Mouse (Mus musculus): ENCODE measurements around the gene Rab44. TPM values are rescaled to one million over a fixed set of nuclear protein-coding genes. Genes with fewer than 3 reads are reported as not detected.
A peak's percentile ranks its signal among the peaks of the same experiment; 100 is the strongest.

Rab44 gene
- polyA plus RNA-seq, 1 experiment from 2014 or later: 6.3 TPM

DNA sequence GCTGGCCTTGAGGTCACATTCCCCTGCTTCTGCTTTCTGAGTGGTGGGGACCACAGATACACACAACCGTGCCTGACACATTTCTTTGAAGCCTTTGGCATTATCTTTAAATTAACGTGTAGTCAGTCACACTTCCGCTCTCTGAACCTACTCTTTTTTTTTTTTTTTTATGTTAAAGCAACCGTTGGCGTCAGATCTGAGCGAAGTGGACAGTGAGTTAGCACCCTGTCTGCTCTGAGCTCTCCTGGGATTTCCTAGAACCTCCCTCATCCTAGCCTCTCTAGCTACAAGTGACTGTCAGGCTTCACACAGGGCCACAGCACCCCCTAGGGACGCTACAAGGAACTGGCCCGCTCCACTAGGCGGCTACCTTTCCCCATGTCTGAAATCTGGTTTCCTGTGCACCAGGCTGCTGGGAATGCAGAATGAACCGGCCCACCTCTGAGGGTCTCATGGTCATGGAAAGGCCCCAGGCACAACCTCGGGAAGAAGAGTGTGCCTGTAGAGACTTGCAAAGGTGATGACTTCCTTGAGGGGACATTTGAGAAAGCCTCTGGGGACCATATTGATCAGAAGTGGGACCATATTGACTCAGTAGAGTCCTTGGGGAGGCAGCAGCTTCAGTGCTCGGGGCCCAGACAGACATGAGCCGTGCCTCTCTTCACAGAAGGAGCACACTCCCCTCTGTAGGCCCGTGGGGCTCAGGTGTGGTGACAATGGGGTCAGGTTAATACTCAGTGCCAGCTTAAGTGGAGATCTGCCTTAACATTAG lies 57.2 kb downstream of the Rab44 start:
- ATAC-seq: peak; percentile 83
- Histone ChIP-seq H3K27me3 (ENCODE audit: insufficient read depth, low read length) (no peaks in the 10 kb centered on the region), H3K4me2 (ENCODE audit: low read depth, low read length) (no peak overlapping the region), H3K27ac (ENCODE audit: low read depth) (peak overlapping the region; percentile 59), H3K9me3 (ENCODE audit: low read length) (no peaks in the 10 kb centered on the region), H3K4me1 (ENCODE audit: insufficient read depth) (peaks cover 18% of the 10 kb centered on the region), H3K36me3 (replicated peaks; ENCODE audit: insufficient read depth, low read length) (no peaks in the 10 kb centered on the region), H3K4me3 (ENCODE audit: low read depth, low read length) (no peak overlapping the region), H3K9ac (replicated peaks) (no peak overlapping the region)
- 6% methylated on average over 14 of the region's 14 CpGs for WGBS (ENCODE audit: insufficient replicate concordance)
- TF ChIP-seq CTCF (IDR thresholded peaks at IDR 0.05; ENCODE audit: low read depth) (peak; percentile 96), EP300 (IDR thresholded peaks at IDR 0.05; ENCODE audit: low read depth) (no peak)
- peak; percentile 86 for DNase-seq

GRCm38 (mm10) chr17:29172062-29172461 lies 58.1 kb downstream of the Rab44 start:
- no peaks in the 10 kb centered on the region for H3K36me3 ChIP-seq (replicated peaks; ENCODE audit: insufficient read depth, low read length)
- no peaks in the 10 kb centered on the region for H3K27me3 ChIP-seq (ENCODE audit: insufficient read depth, low read length)
- no peak for ATAC-seq
- TF ChIP-seq EP300 (IDR thresholded peaks at IDR 0.05; ENCODE audit: low read depth): 0 out of 2 replicates have a peak, but pooled peaks have one; percentile 28
- TF ChIP-seq CTCF (IDR thresholded peaks at IDR 0.05; ENCODE audit: low read depth): no peak
- no peaks in the 10 kb centered on the region for H3K9me3 ChIP-seq (ENCODE audit: low read length)
- H3K27ac ChIP-seq (ENCODE audit: low read depth): peak overlapping the region; percentile 59
- peak overlapping the region; percentile 26; the same call in 1 of the 2 replicates for H3K4me2 ChIP-seq (ENCODE audit: low read depth, low read length)
- peaks cover 14% of the 10 kb centered on the region for H3K4me1 ChIP-seq (ENCODE audit: insufficient read depth)
- 14% methylated on average over 10 of the region's 10 CpGs for WGBS (ENCODE audit: insufficient replicate concordance)
- no peak overlapping the region; the same call in 1 of the 2 replicates for H3K9ac ChIP-seq (replicated peaks)
- no peak overlapping the region for H3K4me3 ChIP-seq (ENCODE audit: low read depth, low read length)
- peak; percentile 66 for DNase-seq

DNA sequence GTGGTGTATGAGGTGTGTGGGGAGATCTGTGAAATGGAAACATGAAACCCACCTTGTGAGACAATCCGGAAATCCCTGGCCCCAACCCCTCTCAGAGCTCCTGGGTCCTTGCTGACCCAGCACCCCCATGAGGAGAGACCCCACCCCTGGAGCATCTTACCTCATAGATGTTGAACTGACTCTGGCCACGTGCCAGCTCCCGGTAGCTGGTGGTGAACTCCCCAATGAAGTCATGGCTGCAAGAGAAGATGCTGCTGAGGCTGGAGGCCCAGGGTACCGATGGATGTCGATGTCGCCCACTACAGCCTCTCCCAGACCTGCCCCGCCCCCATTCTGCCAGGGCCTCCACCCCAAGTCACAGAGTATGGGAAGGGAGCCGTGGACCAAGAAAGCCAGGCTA lies 59.2 kb downstream of the Rab44 start:
- no peak for ATAC-seq
- Histone ChIP-seq H3K36me3 (replicated peaks; ENCODE audit: insufficient read depth, low read length) (no peaks in the 10 kb centered on the region), H3K9me3 (ENCODE audit: low read length) (no peaks in the 10 kb centered on the region), H3K9ac (replicated peaks) (no peak overlapping the region), H3K4me1 (ENCODE audit: insufficient read depth) (peaks cover 10% of the 10 kb centered on the region), H3K4me2 (ENCODE audit: low read depth, low read length) (no peak overlapping the region), H3K27me3 (ENCODE audit: insufficient read depth, low read length) (no peaks in the 10 kb centered on the region), H3K4me3 (ENCODE audit: low read depth, low read length) (no peak overlapping the region), H3K27ac (ENCODE audit: low read depth) (no peak overlapping the region)
- TF ChIP-seq CTCF (IDR thresholded peaks at IDR 0.05; ENCODE audit: low read depth) (no peak), EP300 (IDR thresholded peaks at IDR 0.05; ENCODE audit: low read depth) (no peak)
- no peak for DNase-seq
- 79% methylated on average over 8 of the region's 8 CpGs for WGBS (ENCODE audit: insufficient replicate concordance)

DNA sequence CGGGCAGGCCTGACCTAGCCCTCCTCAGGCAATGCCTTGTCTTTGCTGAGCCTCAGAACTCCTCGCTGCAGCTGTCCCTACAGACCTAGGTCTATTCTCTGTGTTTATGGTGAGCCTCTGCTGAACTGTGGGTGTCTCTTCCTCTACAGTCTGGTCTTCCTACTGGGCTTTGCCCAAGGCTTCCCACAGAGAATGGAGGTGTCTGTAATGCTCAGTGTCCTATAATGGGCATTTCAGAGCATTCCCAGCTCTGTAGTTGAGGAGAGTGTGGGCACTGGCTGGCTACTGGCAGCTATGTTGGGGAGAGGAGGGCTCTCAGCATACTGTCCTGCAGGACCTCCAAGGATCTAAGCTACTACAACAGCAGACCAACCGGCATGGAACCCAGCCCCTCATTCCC lies 61.7 kb downstream of the Rab44 start:
- 38% methylated on average over 3 of the region's 3 CpGs for WGBS (ENCODE audit: insufficient replicate concordance)
- DNase-seq: no peak
- Histone ChIP-seq H3K27me3 (ENCODE audit: insufficient read depth, low read length) (no peaks in the 10 kb centered on the region), H3K9me3 (ENCODE audit: low read length) (no peaks in the 10 kb centered on the region), H3K27ac (ENCODE audit: low read depth) (no peak overlapping the region), H3K36me3 (replicated peaks; ENCODE audit: insufficient read depth, low read length) (no peaks in the 10 kb centered on the region), H3K9ac (replicated peaks) (no peak overlapping the region), H3K4me1 (ENCODE audit: insufficient read depth) (peaks cover 5% of the 10 kb centered on the region), H3K4me3 (ENCODE audit: low read depth, low read length) (no peak overlapping the region), H3K4me2 (ENCODE audit: low read depth, low read length) (no peak overlapping the region)
- ATAC-seq: no peak
- TF ChIP-seq EP300 (IDR thresholded peaks at IDR 0.05; ENCODE audit: low read depth): no peak
- no peak for TF ChIP-seq CTCF (IDR thresholded peaks at IDR 0.05; ENCODE audit: low read depth)

DNA sequence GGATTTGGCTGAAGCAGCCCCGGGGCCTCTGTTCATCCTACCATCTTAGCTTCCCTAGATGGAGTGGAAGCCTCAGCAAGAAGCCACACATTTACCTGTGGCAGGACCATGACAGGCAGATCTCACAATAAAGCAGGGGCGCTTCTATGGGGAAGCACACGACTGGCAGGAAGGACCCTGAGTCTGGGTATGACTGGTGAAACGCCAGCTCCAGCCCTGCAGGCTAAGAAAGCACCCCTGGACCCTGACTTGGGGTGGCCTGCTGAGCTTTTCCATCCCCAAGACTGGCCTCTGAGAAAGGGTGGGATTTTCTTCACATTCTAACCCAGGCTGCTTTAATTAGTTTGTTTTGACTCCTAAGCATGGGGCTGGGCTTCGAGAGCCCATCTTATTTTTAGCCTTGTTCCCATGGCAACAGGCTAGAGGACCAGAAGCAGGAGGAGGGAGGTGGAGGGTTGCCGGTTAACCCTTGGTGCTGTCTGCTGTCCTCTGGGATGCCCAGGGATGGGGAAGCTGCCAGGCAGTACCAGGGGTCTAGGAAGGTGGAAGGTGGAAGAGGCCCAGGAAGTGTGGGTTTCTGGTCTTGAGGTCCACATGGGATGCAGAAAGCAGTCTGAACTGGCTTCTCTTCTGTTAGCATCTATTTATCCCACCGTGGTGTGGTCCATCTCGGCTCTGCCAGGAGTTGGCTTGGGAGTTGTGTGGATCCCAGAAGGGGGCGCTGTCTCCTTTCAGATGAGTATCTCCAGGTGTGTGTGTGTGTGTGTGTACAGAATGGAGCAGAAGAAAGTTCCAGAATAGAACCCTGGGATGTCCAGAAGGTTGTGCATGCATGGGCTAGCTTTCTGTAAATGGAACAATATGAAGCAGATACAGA lies 62.7 kb downstream of the Rab44 start:
- Histone ChIP-seq H3K36me3 (replicated peaks; ENCODE audit: insufficient read depth, low read length) (no peaks in the 10 kb centered on the region), H3K27me3 (ENCODE audit: insufficient read depth, low read length) (no peaks in the 10 kb centered on the region), H3K9ac (replicated peaks) (no peak overlapping the region), H3K27ac (ENCODE audit: low read depth) (no peak overlapping the region), H3K4me1 (ENCODE audit: insufficient read depth) (peaks cover 3% of the 10 kb centered on the region; the same call in 1 of the 2 replicates), H3K4me3 (ENCODE audit: low read depth, low read length) (no peak overlapping the region), H3K4me2 (ENCODE audit: low read depth, low read length) (no peak overlapping the region), H3K9me3 (ENCODE audit: low read length) (no peaks in the 10 kb centered on the region)
- peak; percentile 53; the same call in 1 of the 2 replicates for ATAC-seq
- WGBS (ENCODE audit: insufficient replicate concordance): 28% methylated on average over 9 of the region's 9 CpGs
- DNase-seq: peak; percentile 75
- TF ChIP-seq CTCF (IDR thresholded peaks at IDR 0.05; ENCODE audit: low read depth): peak; percentile 76
- TF ChIP-seq EP300 (IDR thresholded peaks at IDR 0.05; ENCODE audit: low read depth): no peak

- no peaks in the 10 kb centered on the region for H3K36me3 ChIP-seq (replicated peaks; ENCODE audit: insufficient read depth, low read length)
- no peak overlapping the region for H3K27ac ChIP-seq (ENCODE audit: low read depth)
- H3K9ac ChIP-seq (replicated peaks): no peak overlapping the region
- H3K9me3 ChIP-seq (ENCODE audit: low read length): no peaks in the 10 kb centered on the region
- H3K4me1 ChIP-seq (ENCODE audit: insufficient read depth): 0 out of 2 replicates have a peak, but pooled peaks cover 3% of the 10 kb centered on the region
- DNase-seq (peak; percentile 35), ATAC-seq (no peak)
- WGBS (ENCODE audit: insufficient replicate concordance): 74% methylated on average over 9 of the region's 9 CpGs
- H3K4me2 ChIP-seq (ENCODE audit: low read depth, low read length): no peak overlapping the region
- no peak overlapping the region for H3K4me3 ChIP-seq (ENCODE audit: low read depth, low read length)
- TF ChIP-seq EP300 (IDR thresholded peaks at IDR 0.05; ENCODE audit: low read depth) (no peak), CTCF (IDR thresholded peaks at IDR 0.05; ENCODE audit: low read depth) (no peak)
- H3K27me3 ChIP-seq (ENCODE audit: insufficient read depth, low read length): no peaks in the 10 kb centered on the region
Measured at GRCm38 (mm10) chr17:29178503-29179059, 64.6 kb downstream of the Rab44 start.
